Mouse (Mus musculus) stomach, postnatal 0 days (tissue): ENCODE results near the gene Snph.

Source experiments
- CTCF ChIP-seq: IDR thresholded peaks from 2 replicates; pipeline ENCODE4 v1.5.1; 2016; ENCODE audit warnings: antibody characterized with exemption, low read depth, mild to moderate bottlenecking, moderate library complexity
- EP300 ChIP-seq: optimal IDR thresholded peaks from 2 replicates; pipeline ENCODE3; 2016; ENCODE audit warnings: antibody characterized with exemption

DNA sequence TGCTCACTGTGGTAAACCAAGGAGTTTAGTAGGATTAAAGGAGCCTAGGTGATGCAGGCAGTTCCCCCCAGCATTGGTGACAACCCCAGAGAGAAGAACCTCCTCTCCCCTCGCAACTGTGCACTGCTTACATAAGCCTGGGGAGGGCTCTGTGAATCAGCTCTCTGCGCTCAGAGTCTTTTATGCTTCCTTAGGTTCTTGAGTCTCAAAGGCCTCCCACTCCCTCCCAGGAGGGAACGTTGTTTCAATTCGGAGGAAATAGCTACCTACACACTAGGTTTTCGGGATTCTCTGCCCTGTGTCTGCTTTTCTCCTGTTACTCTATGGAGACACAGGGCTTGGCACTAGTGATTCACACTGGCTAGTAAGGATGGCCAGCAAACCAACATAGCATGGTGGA, 57.8 kb downstream of the Snph start:
- TF ChIP-seq CTCF (no peak), EP300 (no peak)
